Mouse (Mus musculus) heart, adult 2 months (tissue): ENCODE results near the gene Klk1b9.

Source experiments
- CTCF ChIP-seq: fragments of 200-600 bp; IDR thresholded peaks from 2 replicates; pipeline ENCODE4 v1.8.1; 2022; ENCODE audit warnings: antibody characterized with exemption, mild to moderate bottlenecking, moderate library complexity
- EP300 ChIP-seq: fragments of 200-500 bp; IDR thresholded peaks from 2 replicates; pipeline ENCODE4 v1.6.1; 2011; ENCODE audit warnings: low read depth, low read length, control low read depth; ENCODE audit not compliant: insufficient read depth

DNA sequence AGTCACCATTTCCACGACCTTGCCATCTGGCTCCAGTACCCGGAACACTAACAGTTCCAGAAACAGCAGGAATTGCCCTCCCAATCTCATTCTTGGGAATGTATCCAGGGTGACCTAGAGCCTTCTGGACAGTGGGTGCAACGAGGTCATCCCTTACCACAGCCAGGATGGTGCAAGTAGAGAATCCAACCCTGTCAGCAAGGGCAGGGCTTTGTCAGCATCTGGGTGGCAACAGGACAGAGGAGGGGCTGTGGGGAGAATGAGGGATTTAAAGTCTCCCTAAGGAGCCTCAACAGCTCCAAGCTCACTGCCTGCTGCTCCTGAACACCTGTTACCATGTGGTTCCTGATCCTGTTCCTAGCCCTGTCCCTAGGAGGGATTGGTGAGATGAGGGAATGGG lies 9.4 kb upstream of the Klk1b9 start, which contains the start of gene Klk1b1:
- TF ChIP-seq CTCF, result no peak
- no peak for TF ChIP-seq EP300
